Mouse (Mus musculus) cerebellum, adult 2 months (tissue): Measurements from ENCODE around the gene Ache. TPM values are rescaled to one million over a fixed set of nuclear protein-coding genes. Genes with fewer than 3 reads are reported as not detected.

Source experiments
- DNase-seq, 2 experiments: peaks; one replicate each; pipeline ENCODE4 v3.0.0; 2021
- H3K27ac ChIP-seq: fragments of 200-500 bp; 2 replicates; pipeline ENCODE4 v1.5.1; 2012; ENCODE audit warnings: low read length, control low read depth, inconsistent platforms; ENCODE audit not compliant: insufficient read depth
- H3K27me3 ChIP-seq: fragments of 200-500 bp; 2 replicates; pipeline ENCODE4 v1.6.1; 2012; ENCODE audit warnings: inconsistent platforms, mild to moderate bottlenecking, low read length, moderate library complexity; ENCODE audit not compliant: control insufficient read depth, insufficient read depth
- H3K4me1 ChIP-seq: fragments of 200-500 bp; 2 replicates; pipeline ENCODE4 v1.6.1; 2011; ENCODE audit warnings: low read length; ENCODE audit not compliant: control insufficient read depth, insufficient read depth
- H3K4me3 ChIP-seq: fragments of 200-500 bp; replicated peaks from 2 replicates; pipeline ENCODE3; 2011; ENCODE audit warnings: mild to moderate bottlenecking, low read depth, low read length, control low read depth; ENCODE audit not compliant: insufficient read depth
- CTCF ChIP-seq: fragments of 200-500 bp; IDR thresholded peaks from 2 replicates; pipeline ENCODE4 v1.5.1; 2011; ENCODE audit warnings: low read depth, mild to moderate bottlenecking, control low read depth, low read length, moderate library complexity, borderline replicate concordance; ENCODE audit not compliant: insufficient read depth
- POLR2A ChIP-seq: fragments of 200-500 bp; IDR thresholded peaks from 2 replicates; pipeline ENCODE4 v1.6.1; 2011; ENCODE audit warnings: low read length, control low read depth, borderline replicate concordance; ENCODE audit not compliant: insufficient read depth
- WGBS: fragments of 180-500 bp; shearing (Covaris S2); methylation state at CpG from one replicate; pipeline ENCODE4 v1.1.7; 2018; 5-methylcytosine and 5-hydroxymethylcytosine counted together
- polyA plus RNA-seq: library from polyadenylated mRNA; depleted of rRNA; stranded (reverse); fragments of >200 nt; gene quantifications from 2 replicates; pipeline ENCODE4 v1.2.3, GENCODE M21; 2012

Ache gene
- polyA plus RNA-seq, 1 experiment, result 165 TPM

- Histone ChIP-seq H3K27me3 (no peaks in the 10 kb centered on the region), H3K27ac (no peak overlapping the region; the same call in 1 of the 2 replicates), H3K4me1 (peaks cover 3% of the 10 kb centered on the region; the same call in 1 of the 2 replicates), H3K4me3 (no peak overlapping the region)
- TF ChIP-seq POLR2A (no peak), CTCF (no peak)
- no peak for DNase-seq
- WGBS, result 97% methylated on average over 4 of the region's 4 CpGs
These were observed 21.0 kb downstream of the Ache start for GRCm38 (mm10) chr5:137308356-137308755.

DNA sequence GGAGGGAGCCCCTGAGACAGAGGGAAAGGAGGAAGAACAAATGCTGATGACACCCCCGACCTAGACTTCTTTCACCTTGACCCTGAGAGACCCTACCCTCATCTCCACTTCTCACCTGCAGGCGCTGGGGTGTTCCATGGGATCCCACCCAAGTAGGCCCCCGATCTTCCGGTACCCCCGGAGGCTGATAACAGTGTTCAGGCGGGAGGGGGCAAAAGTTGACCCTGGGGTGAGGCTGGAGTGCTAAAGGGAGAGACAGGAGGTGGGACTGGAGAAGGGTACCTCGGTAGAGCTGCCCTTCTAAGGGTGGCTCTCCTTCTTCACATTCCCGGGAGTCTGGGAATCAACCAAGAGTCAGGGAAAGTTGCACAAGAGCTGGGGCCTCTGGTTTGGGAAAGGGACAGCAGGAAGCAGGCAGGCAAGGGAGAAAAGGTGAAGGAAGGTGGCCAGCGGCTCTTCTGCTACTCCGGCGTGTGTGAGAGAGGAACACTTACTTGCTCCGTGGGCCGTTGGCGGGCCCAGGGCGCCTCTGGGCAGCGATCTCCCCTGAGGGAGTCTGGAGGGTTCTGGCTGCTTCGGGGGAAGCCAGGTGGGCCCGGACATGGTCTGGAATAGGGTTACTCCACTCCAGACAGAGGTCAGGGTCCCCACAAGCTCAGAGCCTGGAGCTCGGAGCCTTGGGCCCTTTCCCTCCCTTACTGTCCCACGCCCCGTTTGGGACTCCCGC lies 26.3 kb downstream of the Ache start:
- Histone ChIP-seq H3K27me3 (no peaks in the 10 kb centered on the region), H3K27ac (no peak overlapping the region), H3K4me1 (no peaks in the 10 kb centered on the region), H3K4me3 (peak overlapping the region; percentile 31)
- TF ChIP-seq POLR2A, result no peak
- no peak for TF ChIP-seq CTCF
- WGBS, result 12% methylated on average over 22 of the region's 22 CpGs
- DNase-seq, result no peak

- DNase-seq, result no peak
- H3K27ac ChIP-seq, result no peak within 1 kb of the TSS
- WGBS, result 36% methylated on average over 30 of the region's 30 CpGs
These were observed 27.1 kb downstream of the Ache start, which contains the start of gene Trip6 for GRCm38 (mm10) chr5:137314193-137315083. Gene Trip6 (minus strand): TSS chr5:137314404.

GRCm38 (mm10) chr5:137315084-137315903 lies 28.0 kb downstream of the Ache start:
- WGBS, result 39% methylated on average over 30 of the region's 30 CpGs
- no peak for TF ChIP-seq POLR2A
- TF ChIP-seq CTCF, result no peak
- no peak overlapping the region for H3K4me3 ChIP-seq
- H3K27me3 ChIP-seq, result no peaks in the 10 kb centered on the region
- no peak overlapping the region for H3K27ac ChIP-seq
- H3K4me1 ChIP-seq, result no peaks in the 10 kb centered on the region
- DNase-seq, result no peak

More at GRCm38 (mm10) chr5:137314193-137315083, 27.1 kb downstream of the Ache start, which contains the start of gene Trip6:
- Histone ChIP-seq H3K4me1 (no peaks in the 10 kb centered on the region), H3K27me3 (no peaks in the 10 kb centered on the region), H3K4me3 (peak within 1 kb of the TSS; percentile 31)
- TF ChIP-seq CTCF (no peak), POLR2A (no peak)

DNA sequence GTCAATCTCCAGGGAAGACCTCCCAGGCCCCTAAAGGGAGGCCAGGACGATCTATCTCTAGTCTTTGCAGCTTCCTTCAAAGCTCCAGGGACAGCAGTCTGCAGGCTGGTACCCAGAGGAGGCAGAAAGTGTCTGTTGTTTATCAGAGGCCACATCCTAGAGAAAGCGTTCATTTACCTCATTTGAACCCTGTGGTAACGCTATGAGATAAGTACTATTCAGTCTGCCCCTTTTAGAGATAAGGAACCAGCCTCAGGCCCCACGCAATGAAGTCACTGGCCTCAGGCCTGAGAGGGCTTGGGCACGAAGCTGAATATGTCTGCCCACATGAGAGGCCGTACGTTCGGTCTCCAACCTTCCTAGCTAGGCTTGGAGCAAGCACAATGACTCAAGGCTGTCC lies 30.0 kb downstream of the Ache start:
- no peak overlapping the region for H3K27ac ChIP-seq
- no peaks in the 10 kb centered on the region; the same call in 1 of the 2 replicates for H3K27me3 ChIP-seq
- DNase-seq, result no peak
- H3K4me3 ChIP-seq, result no peak overlapping the region
- TF ChIP-seq POLR2A (no peak), CTCF (no peak)
- 90% methylated on average over 8 of the region's 8 CpGs for WGBS
- no peaks in the 10 kb centered on the region for H3K4me1 ChIP-seq

GRCm38 (mm10) chr5:137318570-137318969 lies 31.3 kb downstream of the Ache start:
- Histone ChIP-seq H3K27ac (no peak overlapping the region), H3K27me3 (no peaks in the 10 kb centered on the region; the same call in 1 of the 2 replicates), H3K4me1 (peaks cover 4% of the 10 kb centered on the region), H3K4me3 (no peak overlapping the region)
- WGBS, result 95% methylated on average over 1 of the region's 1 CpGs
- TF ChIP-seq POLR2A, result no peak
- no peak for TF ChIP-seq CTCF
- no peak for DNase-seq

DNA sequence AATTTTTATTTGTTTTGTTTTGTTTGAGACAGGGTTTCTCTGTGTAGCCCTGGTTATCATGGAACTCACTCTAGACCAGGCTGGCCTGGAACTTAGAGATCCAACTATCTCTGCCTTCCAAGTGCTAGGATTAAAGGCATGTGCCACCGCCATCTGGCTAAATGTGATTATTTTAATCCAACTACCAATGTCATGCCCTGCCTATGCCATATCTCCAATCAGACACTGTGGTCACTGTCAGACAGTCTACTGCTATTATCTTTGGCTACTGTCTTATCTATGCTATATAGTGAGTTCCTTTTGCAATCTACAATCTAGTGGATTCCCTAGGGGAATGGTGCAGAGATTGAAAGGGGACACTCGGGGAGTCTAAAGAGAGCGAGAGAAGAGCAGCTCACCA lies 33.7 kb downstream of the Ache start:
- Histone ChIP-seq H3K27ac (no peak overlapping the region), H3K4me1 (peaks cover 4% of the 10 kb centered on the region), H3K27me3 (no peaks in the 10 kb centered on the region; the same call in 1 of the 2 replicates), H3K4me3 (no peak overlapping the region)
- 89% methylated on average over 3 of the region's 3 CpGs for WGBS
- TF ChIP-seq CTCF, result no peak
- TF ChIP-seq POLR2A, result no peak
- DNase-seq, result no peak
